Mouse (Mus musculus) midbrain, embryonic 10.5 days (tissue): ENCODE data around the gene Atr. TPM values are rescaled to one million over a fixed set of nuclear protein-coding genes. Genes with fewer than 3 reads are reported as not detected.

Experiments
- DNase-seq: peaks from one replicate; pipeline ENCODE4 v3.0.0-alpha.2; 2017; ENCODE audit warnings: low spot score
- H3K27ac ChIP-seq: fragments of 300-500 bp; sonication (generic); replicated peaks from 2 replicates; pipeline ENCODE4 v1.5.1; 2016; ENCODE audit warnings: mild to moderate bottlenecking
- H3K27me3 ChIP-seq: fragments of 300-500 bp; sonication (generic); 2 replicates; pipeline ENCODE4 v1.6.1; 2016; ENCODE audit warnings: low read depth, mild to moderate bottlenecking; ENCODE audit not compliant: poor library complexity, severe bottlenecking
- H3K36me3 ChIP-seq: fragments of 300-500 bp; sonication (generic); 2 replicates; pipeline ENCODE4 v1.6.1; 2016; ENCODE audit warnings: mild to moderate bottlenecking, moderate library complexity
- H3K4me1 ChIP-seq: fragments of 300-500 bp; sonication (generic); 2 replicates; pipeline ENCODE4 v1.6.1; 2016
- H3K4me3 ChIP-seq: fragments of 300-500 bp; sonication (generic); 2 replicates; pipeline ENCODE4 v1.5.1; 2016; ENCODE audit warnings: mild to moderate bottlenecking, moderate library complexity
- H3K9me3 ChIP-seq: fragments of 300-500 bp; sonication (generic); replicated peaks from 2 replicates; pipeline ENCODE4 v1.6.1; 2016; ENCODE audit warnings: mild to moderate bottlenecking
- WGBS: fragments of 180-500 bp; shearing (Covaris S2); methylation state at CpG from one replicate; pipeline ENCODE4 v1.1.7; 2016; 5-methylcytosine and 5-hydroxymethylcytosine counted together
- polyA plus RNA-seq: library from polyadenylated mRNA; unstranded; fragments of >200 nt; fragmentation: Nextera tagmentation; extraction: Ambion mirVana; gene quantifications from 2 replicates; pipeline ENCODE4 v1.2.1, GENCODE M21; 2016

The Atr gene
- polyA plus RNA-seq: 19.4 and 20.0 TPM in 2 replicates

DNA sequence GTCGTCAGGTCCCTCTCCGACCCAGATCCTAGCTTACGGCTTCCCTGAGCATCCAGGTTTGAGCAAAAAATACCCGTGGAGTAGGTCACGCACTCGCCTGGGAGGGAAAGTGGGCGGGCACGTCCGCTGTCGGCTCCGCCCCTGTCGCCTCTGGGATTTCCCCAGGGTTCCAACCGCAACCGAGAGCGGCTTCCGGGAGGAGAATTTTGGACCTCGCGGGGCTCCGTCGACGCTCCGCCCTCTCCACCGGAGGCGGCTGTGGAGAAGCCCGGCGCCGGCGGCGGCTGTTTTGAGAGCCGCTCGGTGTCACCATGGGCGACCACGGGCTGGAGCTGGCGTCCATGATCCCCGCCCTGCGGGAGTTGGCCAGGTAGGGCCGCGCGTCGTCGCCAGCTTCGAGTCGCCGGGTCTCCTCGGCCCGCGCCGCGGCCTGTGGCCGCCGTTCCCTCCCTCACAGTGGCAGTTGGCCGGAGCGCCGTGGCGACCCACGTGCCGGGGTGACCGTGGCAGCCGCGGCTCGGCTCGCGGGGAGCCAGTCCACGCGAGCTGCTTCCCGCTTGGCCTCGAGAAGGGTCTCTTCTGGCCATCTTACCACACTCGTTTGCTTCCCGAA, at the start of gene Atr:
TSS of gene Atr (plus strand) at position 184 of the 613 bp plus-strand sequence.
- H3K4me3 ChIP-seq: peak within 1 kb of the TSS; percentile 93
- peaks cover 10% of the 10 kb centered on the region for H3K4me1 ChIP-seq
- no peaks in the 10 kb centered on the region for H3K9me3 ChIP-seq
- no peaks in the 10 kb centered on the region for H3K27me3 ChIP-seq
- WGBS: under 1% methylated on average over 69 of the region's 69 CpGs
- DNase-seq: peak; percentile 92
- H3K27ac ChIP-seq: peak within 1 kb of the TSS; percentile 93
- H3K36me3 ChIP-seq: peaks cover 8% of the 10 kb centered on the region

GRCm38 (mm10) chr9:95809596-95809995, 47.8 kb upstream of the Atr start:
- DNase-seq: no peak

GRCm38 (mm10) chr9:95811817-95812216, 45.6 kb upstream of the Atr start:
- Histone ChIP-seq H3K9me3 (0 out of 2 replicates have a peak, but pooled peaks cover 3% of the 10 kb centered on the region), H3K27me3 (no peaks in the 10 kb centered on the region), H3K27ac (no peak overlapping the region), H3K4me3 (no peak overlapping the region), H3K36me3 (no peaks in the 10 kb centered on the region), H3K4me1 (peaks cover 18% of the 10 kb centered on the region)
- DNase-seq: no peak
- 90% methylated on average over 4 of the region's 4 CpGs for WGBS

More at GRCm38 (mm10) chr9:95809596-95809995, 47.8 kb upstream of the Atr start:
- Histone ChIP-seq H3K36me3 (no peaks in the 10 kb centered on the region), H3K27ac (no peak overlapping the region), H3K9me3 (0 out of 2 replicates have a peak, but pooled peaks cover 3% of the 10 kb centered on the region), H3K4me1 (peaks cover 10% of the 10 kb centered on the region), H3K4me3 (no peak overlapping the region), H3K27me3 (no peaks in the 10 kb centered on the region)
- 87% methylated on average over 4 of the region's 4 CpGs for WGBS

DNA sequence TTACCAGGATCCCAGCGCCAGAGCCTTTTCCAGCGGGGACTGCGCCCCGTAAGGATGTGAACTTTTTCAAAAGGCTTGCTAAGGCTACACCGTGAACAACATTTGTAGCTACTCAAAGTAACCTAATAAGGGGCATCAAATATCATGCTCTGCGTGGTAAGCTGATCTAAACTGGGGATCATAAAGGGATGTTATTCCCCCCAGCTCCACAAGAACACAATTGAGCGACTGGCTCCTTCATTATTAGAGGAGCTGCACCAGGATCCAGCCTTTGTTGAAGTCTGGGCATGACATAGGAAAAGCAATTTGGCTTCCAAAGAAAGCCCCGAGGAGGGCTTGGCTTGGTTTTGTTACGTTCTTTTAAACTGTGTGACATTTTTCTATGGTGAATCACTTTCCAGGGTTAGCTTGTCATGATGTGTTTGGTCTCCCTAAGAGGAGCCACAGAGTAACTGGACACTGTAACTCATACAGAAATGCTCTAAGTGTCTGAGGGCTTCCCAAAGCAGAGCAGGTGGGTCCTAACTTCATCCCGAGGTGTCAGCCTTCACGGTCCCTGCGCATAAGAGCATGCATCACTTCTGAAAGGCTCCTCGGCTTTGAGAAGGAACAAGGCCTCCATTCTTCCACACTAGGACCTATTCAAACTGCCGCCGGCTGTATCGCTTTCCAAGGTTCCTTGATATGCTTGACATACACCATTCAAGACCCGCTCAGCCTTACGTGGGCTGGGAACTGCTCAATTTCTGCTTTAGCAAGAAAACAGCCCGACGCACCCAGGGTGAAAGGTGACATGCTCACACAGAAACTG, 43.5 kb upstream of the Atr start:
- WGBS: 51% methylated on average over 20 of the region's 20 CpGs
- no peak overlapping the region for H3K4me3 ChIP-seq

DNA sequence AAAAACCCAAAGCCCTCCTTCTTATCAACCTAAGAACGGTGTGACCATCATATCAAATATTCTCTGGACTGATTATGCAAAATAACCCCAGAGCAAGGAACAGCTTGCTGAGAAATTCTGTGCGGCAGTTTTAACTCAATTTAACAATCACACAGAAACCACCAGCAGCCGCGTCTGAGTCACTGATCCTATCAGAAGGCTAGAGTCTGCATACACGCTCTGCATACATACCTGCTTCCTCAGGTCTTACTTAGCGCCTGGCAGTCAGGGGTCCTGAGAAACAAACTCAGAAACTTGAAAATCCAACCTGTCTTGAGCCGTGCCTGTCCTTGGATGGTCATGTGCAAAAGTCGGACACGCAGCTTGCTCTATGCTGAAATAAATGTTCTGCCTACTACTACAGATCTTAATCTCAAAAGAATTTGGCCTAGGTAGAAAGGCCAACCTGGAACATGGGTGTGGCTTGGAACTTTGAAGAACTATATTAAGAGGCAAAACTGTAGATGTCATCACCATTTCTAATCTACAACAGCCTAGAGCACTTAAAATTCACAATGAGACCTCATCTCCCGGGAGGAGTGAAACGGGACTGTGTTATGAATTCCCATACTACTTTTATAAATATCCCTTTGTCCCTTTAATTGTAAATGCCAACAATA, 42.3 kb upstream of the Atr start:
- Histone ChIP-seq H3K4me1 (peaks cover 18% of the 10 kb centered on the region), H3K4me3 (no peak overlapping the region), H3K27me3 (no peaks in the 10 kb centered on the region), H3K36me3 (no peaks in the 10 kb centered on the region), H3K9me3 (0 out of 2 replicates have a peak, but pooled peaks cover 3% of the 10 kb centered on the region), H3K27ac (peak overlapping the region; percentile 13)
- DNase-seq: no peak
- WGBS: 90% methylated on average over 11 of the region's 11 CpGs

More for the DNA sequence above, 43.5 kb upstream of the Atr start:
- Histone ChIP-seq H3K36me3 (no peaks in the 10 kb centered on the region), H3K9me3 (0 out of 2 replicates have a peak, but pooled peaks cover 3% of the 10 kb centered on the region), H3K27ac (peak overlapping the region; percentile 78), H3K4me1 (peaks cover 18% of the 10 kb centered on the region), H3K27me3 (no peaks in the 10 kb centered on the region)
- DNase-seq: peak; percentile 47

DNA sequence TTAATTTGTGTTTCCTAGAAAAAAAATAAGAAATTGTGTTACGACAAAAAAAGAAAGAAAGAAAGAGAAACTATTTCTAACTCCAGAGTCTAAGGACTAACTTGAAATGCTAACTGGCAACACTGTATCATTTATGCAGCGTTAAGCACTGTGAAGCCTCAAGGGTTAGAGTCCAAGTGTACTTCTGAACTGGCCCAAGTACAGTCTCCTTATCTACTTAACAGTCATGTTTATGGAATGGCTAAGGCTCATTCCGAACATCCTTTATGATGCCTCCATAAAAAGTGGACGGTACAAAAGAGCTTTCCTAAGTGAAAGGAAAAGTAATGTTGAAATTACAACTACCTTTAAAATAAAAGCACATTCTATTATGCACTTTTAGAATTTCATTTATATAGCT, 41.7 kb upstream of the Atr start:
- Histone ChIP-seq H3K27me3 (no peaks in the 10 kb centered on the region), H3K27ac (no peak overlapping the region), H3K4me1 (peaks cover 18% of the 10 kb centered on the region), H3K9me3 (0 out of 2 replicates have a peak, but pooled peaks cover 3% of the 10 kb centered on the region), H3K4me3 (no peak overlapping the region), H3K36me3 (no peaks in the 10 kb centered on the region)
- WGBS: 94% methylated on average over 4 of the region's 4 CpGs
- DNase-seq: no peak

- no peak for DNase-seq
- H3K4me1 ChIP-seq: no peaks in the 10 kb centered on the region
- H3K36me3 ChIP-seq: no peaks in the 10 kb centered on the region
- 83% methylated on average over 7 of the region's 7 CpGs for WGBS
- H3K27me3 ChIP-seq: no peaks in the 10 kb centered on the region
- no peak overlapping the region for H3K4me3 ChIP-seq
- H3K27ac ChIP-seq: no peak overlapping the region
- no peaks in the 10 kb centered on the region for H3K9me3 ChIP-seq
Observed at GRCm38 (mm10) chr9:95822531-95822930, 34.9 kb upstream of the Atr start.

DNA sequence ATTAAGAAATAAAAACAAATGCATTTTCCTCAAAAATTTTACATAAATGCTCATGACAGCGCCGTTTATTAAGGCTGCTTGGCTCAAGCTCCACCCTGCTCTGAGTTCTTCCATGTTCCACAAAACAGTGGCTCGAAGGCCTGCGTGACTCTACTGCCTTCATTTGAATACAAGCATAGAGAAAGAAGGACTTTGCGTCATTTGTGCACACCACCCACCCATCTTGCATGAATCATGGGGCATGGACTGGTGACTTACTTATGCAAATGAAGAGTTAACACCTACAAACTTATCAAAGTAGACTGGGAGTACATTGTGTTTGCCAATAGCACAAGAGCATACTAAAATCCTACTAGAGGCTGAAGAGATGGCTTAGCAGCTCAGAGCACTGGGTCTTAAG, 29.8 kb upstream of the Atr start:
- no peaks in the 10 kb centered on the region for H3K36me3 ChIP-seq
- H3K27me3 ChIP-seq: no peaks in the 10 kb centered on the region
- WGBS: 92% methylated on average over 5 of the region's 5 CpGs
- H3K9me3 ChIP-seq: no peaks in the 10 kb centered on the region
- no peak overlapping the region for H3K27ac ChIP-seq
- H3K4me1 ChIP-seq: no peaks in the 10 kb centered on the region
- no peak for DNase-seq
- no peak overlapping the region for H3K4me3 ChIP-seq

GRCm38 (mm10) chr9:95832758-95833157, 24.6 kb upstream of the Atr start:
- Histone ChIP-seq H3K27me3 (no peaks in the 10 kb centered on the region), H3K9me3 (no peaks in the 10 kb centered on the region), H3K4me3 (no peak overlapping the region), H3K27ac (no peak overlapping the region), H3K4me1 (no peaks in the 10 kb centered on the region), H3K36me3 (no peaks in the 10 kb centered on the region)
- no peak for DNase-seq
- WGBS: 84% methylated on average over 3 of the region's 3 CpGs

DNA sequence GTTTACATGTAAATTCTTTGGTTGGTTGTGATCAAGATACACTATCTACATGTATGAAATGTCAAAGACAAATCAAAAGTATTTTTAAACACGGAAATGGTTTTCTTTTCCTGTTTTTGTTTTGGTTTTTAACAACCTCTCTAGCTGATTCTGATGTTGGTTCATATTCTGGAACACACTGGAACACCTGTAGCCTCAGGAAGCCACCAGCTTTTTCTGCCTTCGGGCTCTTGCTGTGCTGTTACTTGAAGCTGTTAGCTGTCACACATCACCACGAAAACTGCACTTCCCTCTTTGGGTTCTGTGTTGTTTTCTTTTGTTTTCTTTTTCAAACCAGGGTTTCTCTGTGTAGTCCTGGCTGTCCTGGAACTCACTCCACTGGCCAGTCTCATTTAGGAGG, 22.6 kb upstream of the Atr start:
- no peak for DNase-seq
- Histone ChIP-seq H3K36me3 (no peaks in the 10 kb centered on the region), H3K9me3 (no peaks in the 10 kb centered on the region), H3K27me3 (no peaks in the 10 kb centered on the region), H3K27ac (no peak overlapping the region), H3K4me3 (no peak overlapping the region), H3K4me1 (no peaks in the 10 kb centered on the region)
- 83% methylated on average over 3 of the region's 3 CpGs for WGBS

DNA sequence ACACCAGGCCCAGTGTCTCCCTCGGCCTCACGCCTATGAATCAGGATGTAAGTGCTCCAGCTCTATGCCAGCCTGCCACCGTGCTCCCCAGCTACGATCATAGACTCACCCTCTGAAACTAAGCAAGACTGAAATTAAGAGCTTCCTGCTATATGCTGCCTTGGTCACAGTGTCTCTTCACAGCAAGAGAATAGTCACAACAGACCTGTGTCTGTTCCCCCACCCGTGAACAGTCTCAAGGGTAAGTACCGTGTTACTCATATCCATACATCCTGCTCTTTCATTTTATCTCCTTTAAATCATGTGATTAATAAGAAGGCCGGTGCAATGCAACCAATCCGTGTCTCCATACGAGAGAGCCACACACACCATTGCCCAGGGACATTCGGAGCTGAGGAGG, 21.7 kb upstream of the Atr start:
- no peaks in the 10 kb centered on the region for H3K9me3 ChIP-seq
- H3K4me3 ChIP-seq: no peak overlapping the region
- 90% methylated on average over 10 of the region's 10 CpGs for WGBS
- no peak overlapping the region for H3K27ac ChIP-seq
- no peak for DNase-seq
- H3K36me3 ChIP-seq: no peaks in the 10 kb centered on the region
- H3K27me3 ChIP-seq: no peaks in the 10 kb centered on the region
- no peaks in the 10 kb centered on the region for H3K4me1 ChIP-seq

DNA sequence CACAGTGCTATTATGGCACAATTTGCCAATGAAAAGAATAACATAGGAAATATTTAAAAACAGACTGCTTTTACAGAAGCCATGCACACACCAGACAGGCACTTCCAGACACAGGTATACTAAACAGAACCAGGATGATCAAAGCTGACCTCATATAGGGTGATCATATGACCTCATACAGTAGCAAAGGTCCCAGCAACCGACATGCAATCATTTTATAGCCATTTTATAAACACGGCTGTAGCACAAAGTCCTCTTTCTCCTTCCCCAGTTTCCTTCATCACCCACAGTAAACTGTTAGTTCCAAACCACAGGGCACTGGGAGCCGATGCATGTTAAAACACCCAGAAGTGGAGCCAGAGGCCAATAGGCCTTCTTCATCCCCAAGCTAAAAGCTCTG, 18.0 kb upstream of the Atr start:
- 89% methylated on average over 3 of the region's 3 CpGs for WGBS
- Histone ChIP-seq H3K9me3 (no peaks in the 10 kb centered on the region), H3K27ac (no peak overlapping the region), H3K4me1 (peaks cover 7% of the 10 kb centered on the region), H3K36me3 (no peaks in the 10 kb centered on the region), H3K4me3 (no peak overlapping the region), H3K27me3 (peaks cover 17% of the 10 kb centered on the region)
- no peak for DNase-seq
